Mouse (Mus musculus): ENCODE data around the gene Hps4.

- TF ChIP-seq EP300 (IDR thresholded peaks at IDR 0.05; ENCODE audit: low read depth) (no peak), CTCF (IDR thresholded peaks at IDR 0.05; ENCODE audit: low read depth) (no peak)
Measured at GRCm38 (mm10) chr5:112391002-112391401, 48.1 kb downstream of the Hps4 start.

All from heart, postnatal 0 days (tissue).